Mouse (Mus musculus) liver, adult 2 months (tissue): ENCODE results near the gene Naa35. TPM values are rescaled to one million over a fixed set of nuclear protein-coding genes. Genes with fewer than 3 reads are reported as not detected.

Experiments used
- DNase-seq: peaks from one replicate; pipeline ENCODE4 v3.0.0-alpha.2; 2011; ENCODE audit warnings: low read depth, low spot score; ENCODE audit errors: extremely low read depth
- H3K27ac ChIP-seq: fragments of 200-500 bp; replicated peaks from 2 replicates; pipeline ENCODE4 v1.5.1; 2012; ENCODE audit warnings: low read depth, mild to moderate bottlenecking, control low read depth, inconsistent platforms, low read length; ENCODE audit not compliant: insufficient read depth
- H3K27me3 ChIP-seq: fragments of 200-500 bp; 2 replicates; pipeline ENCODE4 v1.6.1; 2012; ENCODE audit warnings: mild to moderate bottlenecking, moderate library complexity, low read length, inconsistent platforms; ENCODE audit not compliant: control insufficient read depth, insufficient read depth
- H3K36me3 ChIP-seq: fragments of 200-500 bp; 2 replicates; pipeline ENCODE4 v1.6.1; 2012; ENCODE audit warnings: low read length, inconsistent platforms; ENCODE audit not compliant: control insufficient read depth, insufficient read depth
- H3K4me1 ChIP-seq: fragments of 200-500 bp; 2 replicates; pipeline ENCODE4 v1.6.1; 2011; ENCODE audit warnings: low read length; ENCODE audit not compliant: control insufficient read depth, insufficient read depth
- H3K4me3 ChIP-seq: fragments of 200-500 bp; 2 replicates; pipeline ENCODE4 v1.5.1; 2011; ENCODE audit warnings: low read depth, mild to moderate bottlenecking, control low read depth, low read length, moderate library complexity; ENCODE audit not compliant: insufficient read depth
- H3K79me2 ChIP-seq: fragments of 200-500 bp; 2 replicates; pipeline ENCODE4 v1.6.1; 2012; ENCODE audit warnings: inconsistent platforms, mild to moderate bottlenecking, low read length, moderate library complexity; ENCODE audit not compliant: control insufficient read depth, insufficient read depth
- H3K9ac ChIP-seq: fragments of 200-500 bp; 2 replicates; pipeline ENCODE4 v1.6.1; 2012; ENCODE audit warnings: low read depth, mild to moderate bottlenecking, control low read depth, inconsistent platforms, low read length
- CTCF ChIP-seq: fragments of 200-500 bp; IDR thresholded peaks from 2 replicates; pipeline ENCODE4 v1.5.1; 2011; ENCODE audit warnings: low read depth, low read length, control low read depth
- POLR2A ChIP-seq: fragments of 200-500 bp; IDR thresholded peaks from 2 replicates; pipeline ENCODE4 v1.6.1; 2011; ENCODE audit warnings: low read length, control low read depth; ENCODE audit not compliant: insufficient read depth; ENCODE audit errors: extremely low read depth
- WGBS: fragments of 180-500 bp; shearing (Covaris S2); methylation state at CpG from one replicate; pipeline ENCODE4 v1.1.7; 2018; 5-methylcytosine and 5-hydroxymethylcytosine counted together
- polyA plus RNA-seq: library from polyadenylated mRNA; depleted of rRNA; stranded (reverse); fragments of >200 nt; gene quantifications from 2 replicates; pipeline ENCODE4 v1.2.3, GENCODE M21; 2012; rRNA removed
- total RNA-seq: library from RNA; depleted of rRNA; stranded (reverse); fragments of >200 nt; gene quantifications from 2 replicates; pipeline ENCODE4 v1.2.3, GENCODE M21; 2014; rRNA removed

Gene Naa35
- 27.7 and 32.3 TPM in 2 replicates for total RNA-seq
- 21.8 and 29.1 TPM in 2 replicates for polyA plus RNA-seq

GRCm38 (mm10) chr13:59584947-59585647 is at the start of gene Naa35, which contains the start of gene Agtpbp1:
TSS of gene Naa35 (plus strand) at chr13:59585259.
TSS of gene Agtpbp1 (minus strand) at chr13:59585227.
- H3K9ac ChIP-seq, result peak within 1 kb of the TSS; percentile 87
- H3K36me3 ChIP-seq, result peaks cover 10% of the 10 kb centered on the region
- H3K79me2 ChIP-seq, result peaks cover 13% of the 10 kb centered on the region
- under 1% methylated on average over 83 of the region's 83 CpGs for WGBS
- H3K27ac ChIP-seq, result peak within 1 kb of the TSS; percentile 74
- DNase-seq, result peak; percentile 94
- H3K4me3 ChIP-seq, result peak within 1 kb of the TSS; percentile 87
- H3K4me1 ChIP-seq, result peaks cover 2% of the 10 kb centered on the region; the same call in 1 of the 2 replicates
- H3K27me3 ChIP-seq, result no peaks in the 10 kb centered on the region
- TF ChIP-seq POLR2A, result no peak
- no peak for TF ChIP-seq CTCF

- no peak for DNase-seq
- Histone ChIP-seq H3K9ac (no peak overlapping the region), H3K79me2 (no peaks in the 10 kb centered on the region; the same call in 1 of the 2 replicates), H3K27ac (no peak overlapping the region), H3K27me3 (no peaks in the 10 kb centered on the region), H3K36me3 (0 out of 2 replicates have a peak, but pooled peaks cover 1% of the 10 kb centered on the region), H3K4me3 (no peak overlapping the region), H3K4me1 (peaks cover 3% of the 10 kb centered on the region)
- WGBS, result 93% methylated on average over 6 of the region's 6 CpGs
- TF ChIP-seq POLR2A, result no peak
- no peak for TF ChIP-seq CTCF
Observed at GRCm38 (mm10) chr13:59535746-59536145, 49.3 kb upstream of the Naa35 start.

- WGBS, result 28% methylated on average over 2 of the region's 2 CpGs
- no peak for TF ChIP-seq CTCF
- no peak for TF ChIP-seq POLR2A
- H3K27me3 ChIP-seq, result no peaks in the 10 kb centered on the region
- no peak overlapping the region for H3K27ac ChIP-seq
- no peak overlapping the region for H3K9ac ChIP-seq
- H3K79me2 ChIP-seq, result no peaks in the 10 kb centered on the region; the same call in 1 of the 2 replicates
- peak; percentile 79 for DNase-seq
- 0 out of 2 replicates have a peak, but pooled peaks cover 1% of the 10 kb centered on the region for H3K36me3 ChIP-seq
- H3K4me3 ChIP-seq, result no peak overlapping the region
- H3K4me1 ChIP-seq, result peaks cover 3% of the 10 kb centered on the region
Observed at GRCm38 (mm10) chr13:59536631-59537030, 48.4 kb upstream of the Naa35 start.

GRCm38 (mm10) chr13:59538661-59539060 is 46.4 kb upstream of the Naa35 start:
- DNase-seq, result no peak
- peaks cover 3% of the 10 kb centered on the region for H3K4me1 ChIP-seq
- TF ChIP-seq POLR2A, result no peak
- no peak for TF ChIP-seq CTCF
- no peaks in the 10 kb centered on the region for H3K27me3 ChIP-seq
- 79% methylated on average over 5 of the region's 5 CpGs for WGBS
- no peak overlapping the region for H3K9ac ChIP-seq
- H3K36me3 ChIP-seq, result 0 out of 2 replicates have a peak, but pooled peaks cover 1% of the 10 kb centered on the region
- H3K79me2 ChIP-seq, result no peaks in the 10 kb centered on the region; the same call in 1 of the 2 replicates
- H3K4me3 ChIP-seq, result no peak overlapping the region
- no peak overlapping the region for H3K27ac ChIP-seq

GRCm38 (mm10) chr13:59540030-59540429 is 45.0 kb upstream of the Naa35 start:
- peaks cover 3% of the 10 kb centered on the region for H3K4me1 ChIP-seq
- no peak overlapping the region for H3K4me3 ChIP-seq
- 94% methylated on average over 5 of the region's 5 CpGs for WGBS
- H3K36me3 ChIP-seq, result 0 out of 2 replicates have a peak, but pooled peaks cover 1% of the 10 kb centered on the region
- no peaks in the 10 kb centered on the region for H3K27me3 ChIP-seq
- no peak for TF ChIP-seq CTCF
- no peak for DNase-seq
- no peaks in the 10 kb centered on the region; the same call in 1 of the 2 replicates for H3K79me2 ChIP-seq
- no peak overlapping the region for H3K9ac ChIP-seq
- no peak overlapping the region for H3K27ac ChIP-seq

- Histone ChIP-seq H3K27ac (no peak overlapping the region), H3K79me2 (peaks cover 4% of the 10 kb centered on the region; the same call in 1 of the 2 replicates), H3K27me3 (no peaks in the 10 kb centered on the region), H3K9ac (no peak overlapping the region), H3K4me1 (no peaks in the 10 kb centered on the region), H3K36me3 (no peaks in the 10 kb centered on the region), H3K4me3 (no peak overlapping the region)
- 87% methylated on average over 10 of the region's 10 CpGs for WGBS
- TF ChIP-seq POLR2A (no peak), CTCF (no peak)
- DNase-seq, result no peak
Observed at GRCm38 (mm10) chr13:59542411-59542810, 42.6 kb upstream of the Naa35 start.
